Mouse (Mus musculus): ENCODE measurements around the gene Myo10. TPM values are rescaled to one million over a fixed set of nuclear protein-coding genes. Genes with fewer than 3 reads are reported as not detected.

Gene Myo10
- polyA plus RNA-seq, 1 experiment from 2014 or later = 3.9 TPM

- WGBS (ENCODE audit: insufficient replicate concordance) = 56% methylated on average over 9 of the region's 9 CpGs
- H3K9ac ChIP-seq = no peak overlapping the region
Measured at GRCm38 (mm10) chr15:25769524-25770255, 147.4 kb downstream of the Myo10 start.

GRCm38 (mm10) chr15:25771782-25772181, 149.5 kb downstream of the Myo10 start:
- no peaks in the 10 kb centered on the region for H3K9me3 ChIP-seq (replicated peaks)
- 70% methylated on average over 10 of the region's 10 CpGs for WGBS (ENCODE audit: insufficient replicate concordance)
- H3K4me3 ChIP-seq (replicated peaks) = no peak overlapping the region
- H3K27me3 ChIP-seq = no peaks in the 10 kb centered on the region
- H3K36me3 ChIP-seq (replicated peaks) = no peaks in the 10 kb centered on the region
- H3K9ac ChIP-seq = no peak overlapping the region
- no peak overlapping the region for H3K4me2 ChIP-seq
- 0 out of 2 replicates have a peak, but pooled peaks cover 3% of the 10 kb centered on the region for H3K4me1 ChIP-seq (replicated peaks)
- ATAC-seq (ENCODE audit: insufficient read depth) = no peak
- H3K27ac ChIP-seq (replicated peaks) = no peak overlapping the region

More at GRCm38 (mm10) chr15:25769524-25770255, 147.4 kb downstream of the Myo10 start:
- no peak overlapping the region for H3K4me2 ChIP-seq
- H3K4me1 ChIP-seq (replicated peaks) = no peaks in the 10 kb centered on the region
- no peak overlapping the region for H3K4me3 ChIP-seq (replicated peaks)
- no peak for ATAC-seq (ENCODE audit: insufficient read depth)
- H3K9me3 ChIP-seq (replicated peaks) = no peaks in the 10 kb centered on the region
- no peaks in the 10 kb centered on the region for H3K27me3 ChIP-seq
- no peak overlapping the region for H3K27ac ChIP-seq (replicated peaks)
- H3K36me3 ChIP-seq (replicated peaks) = no peaks in the 10 kb centered on the region

GRCm38 (mm10) chr15:25773711-25774513, 151.6 kb downstream of the Myo10 start:
- Histone ChIP-seq H3K4me1 (replicated peaks) (0 out of 2 replicates have a peak, but pooled peaks cover 3% of the 10 kb centered on the region), H3K27ac (replicated peaks) (no peak overlapping the region), H3K27me3 (no peaks in the 10 kb centered on the region), H3K9me3 (replicated peaks) (no peaks in the 10 kb centered on the region), H3K4me2 (peak overlapping the region; percentile 43), H3K9ac (no peak overlapping the region), H3K36me3 (replicated peaks) (no peaks in the 10 kb centered on the region), H3K4me3 (replicated peaks) (peak overlapping the region; percentile 35)
- ATAC-seq (ENCODE audit: insufficient read depth) = no peak
- WGBS (ENCODE audit: insufficient replicate concordance) = 19% methylated on average over 21 of the region's 21 CpGs

- ATAC-seq (ENCODE audit: insufficient read depth) = no peak
- 0 out of 2 replicates have a peak, but pooled peaks cover 3% of the 10 kb centered on the region for H3K4me1 ChIP-seq (replicated peaks)
- H3K9me3 ChIP-seq (replicated peaks) = no peaks in the 10 kb centered on the region
- no peak overlapping the region for H3K4me2 ChIP-seq
- H3K27me3 ChIP-seq = no peaks in the 10 kb centered on the region
- H3K36me3 ChIP-seq (replicated peaks) = 0 out of 2 replicates have a peak, but pooled peaks cover 15% of the 10 kb centered on the region
- H3K9ac ChIP-seq = no peak overlapping the region
- H3K27ac ChIP-seq (replicated peaks) = no peak overlapping the region
- no peak overlapping the region for H3K4me3 ChIP-seq (replicated peaks)
- whole genome bisulfite sequencing (ENCODE audit: insufficient replicate concordance) = 69% methylated on average over 8 of the region's 8 CpGs
Measured at GRCm38 (mm10) chr15:25778937-25779336, 156.6 kb downstream of the Myo10 start.

- no peaks in the 10 kb centered on the region for H3K27me3 ChIP-seq
- H3K27ac ChIP-seq (replicated peaks) = no peak overlapping the region
- no peak overlapping the region for H3K4me2 ChIP-seq
- H3K4me1 ChIP-seq (replicated peaks) = 0 out of 2 replicates have a peak, but pooled peaks cover 3% of the 10 kb centered on the region
- no peak overlapping the region for H3K9ac ChIP-seq
- WGBS (ENCODE audit: insufficient replicate concordance) = 73% methylated on average over 23 of the region's 23 CpGs
- no peak overlapping the region for H3K4me3 ChIP-seq (replicated peaks)
- 0 out of 2 replicates have a peak, but pooled peaks cover 18% of the 10 kb centered on the region for H3K36me3 ChIP-seq (replicated peaks)
- no peaks in the 10 kb centered on the region for H3K9me3 ChIP-seq (replicated peaks)
- no peak for ATAC-seq (ENCODE audit: insufficient read depth)
Measured at GRCm38 (mm10) chr15:25779522-25780191, 157.3 kb downstream of the Myo10 start.

GRCm38 (mm10) chr15:25781053-25781452, 158.7 kb downstream of the Myo10 start:
- Histone ChIP-seq H3K4me1 (replicated peaks) (no peaks in the 10 kb centered on the region), H3K27ac (replicated peaks) (no peak overlapping the region), H3K36me3 (replicated peaks) (peaks cover 22% of the 10 kb centered on the region; the same call in 1 of the 2 replicates), H3K4me3 (replicated peaks) (no peak overlapping the region), H3K4me2 (no peak overlapping the region), H3K27me3 (no peaks in the 10 kb centered on the region), H3K9ac (no peak overlapping the region), H3K9me3 (replicated peaks) (no peaks in the 10 kb centered on the region)
- ATAC-seq (ENCODE audit: insufficient read depth) = no peak
- 78% methylated on average over 33 of the region's 33 CpGs for WGBS (ENCODE audit: insufficient replicate concordance)

GRCm38 (mm10) chr15:25785456-25786390, 163.4 kb downstream of the Myo10 start:
- no peak for ATAC-seq (ENCODE audit: insufficient read depth)
- Histone ChIP-seq H3K36me3 (replicated peaks) (peaks cover 18% of the 10 kb centered on the region; the same call in 1 of the 2 replicates), H3K27me3 (no peaks in the 10 kb centered on the region), H3K4me2 (no peak overlapping the region), H3K4me1 (replicated peaks) (no peaks in the 10 kb centered on the region), H3K9me3 (replicated peaks) (no peaks in the 10 kb centered on the region), H3K9ac (no peak overlapping the region), H3K27ac (replicated peaks) (no peak overlapping the region), H3K4me3 (replicated peaks) (no peak overlapping the region)
- WGBS (ENCODE audit: insufficient replicate concordance) = 82% methylated on average over 35 of the region's 35 CpGs

GRCm38 (mm10) chr15:25787406-25787805, 165.1 kb downstream of the Myo10 start:
- ATAC-seq (ENCODE audit: insufficient read depth) = no peak
- H3K4me2 ChIP-seq = no peak overlapping the region
- no peaks in the 10 kb centered on the region for H3K4me1 ChIP-seq (replicated peaks)
- H3K9ac ChIP-seq = no peak overlapping the region
- no peaks in the 10 kb centered on the region for H3K27me3 ChIP-seq
- H3K9me3 ChIP-seq (replicated peaks) = no peaks in the 10 kb centered on the region
- H3K4me3 ChIP-seq (replicated peaks) = no peak overlapping the region
- peaks cover 14% of the 10 kb centered on the region; the same call in 1 of the 2 replicates for H3K36me3 ChIP-seq (replicated peaks)
- 73% methylated on average over 9 of the region's 9 CpGs for WGBS (ENCODE audit: insufficient replicate concordance)
- no peak overlapping the region for H3K27ac ChIP-seq (replicated peaks)

GRCm38 (mm10) chr15:25787965-25788364, 165.6 kb downstream of the Myo10 start:
- no peaks in the 10 kb centered on the region for H3K9me3 ChIP-seq (replicated peaks)
- no peak for ATAC-seq (ENCODE audit: insufficient read depth)
- H3K27me3 ChIP-seq = no peaks in the 10 kb centered on the region
- H3K4me2 ChIP-seq = no peak overlapping the region
- no peaks in the 10 kb centered on the region for H3K4me1 ChIP-seq (replicated peaks)
- H3K4me3 ChIP-seq (replicated peaks) = no peak overlapping the region
- peaks cover 14% of the 10 kb centered on the region; the same call in 1 of the 2 replicates for H3K36me3 ChIP-seq (replicated peaks)
- 76% methylated on average over 8 of the region's 8 CpGs for WGBS (ENCODE audit: insufficient replicate concordance)
- no peak overlapping the region for H3K9ac ChIP-seq
- H3K27ac ChIP-seq (replicated peaks) = no peak overlapping the region

GRCm38 (mm10) chr15:25788565-25788964, 166.2 kb downstream of the Myo10 start:
- ATAC-seq (ENCODE audit: insufficient read depth) = no peak
- no peaks in the 10 kb centered on the region for H3K4me1 ChIP-seq (replicated peaks)
- H3K4me2 ChIP-seq = no peak overlapping the region
- no peak overlapping the region for H3K27ac ChIP-seq (replicated peaks)
- no peak overlapping the region for H3K4me3 ChIP-seq (replicated peaks)
- WGBS (ENCODE audit: insufficient replicate concordance) = 75% methylated on average over 7 of the region's 7 CpGs
- no peak overlapping the region for H3K9ac ChIP-seq
- H3K27me3 ChIP-seq = no peaks in the 10 kb centered on the region
- H3K36me3 ChIP-seq (replicated peaks) = peaks cover 12% of the 10 kb centered on the region; the same call in 1 of the 2 replicates
- H3K9me3 ChIP-seq (replicated peaks) = no peaks in the 10 kb centered on the region

Measured in liver, embryonic 15.5 days (tissue).